Comparison of ENCODE assay signal across 12 mouse cellular contexts in the genomic region with DNA sequence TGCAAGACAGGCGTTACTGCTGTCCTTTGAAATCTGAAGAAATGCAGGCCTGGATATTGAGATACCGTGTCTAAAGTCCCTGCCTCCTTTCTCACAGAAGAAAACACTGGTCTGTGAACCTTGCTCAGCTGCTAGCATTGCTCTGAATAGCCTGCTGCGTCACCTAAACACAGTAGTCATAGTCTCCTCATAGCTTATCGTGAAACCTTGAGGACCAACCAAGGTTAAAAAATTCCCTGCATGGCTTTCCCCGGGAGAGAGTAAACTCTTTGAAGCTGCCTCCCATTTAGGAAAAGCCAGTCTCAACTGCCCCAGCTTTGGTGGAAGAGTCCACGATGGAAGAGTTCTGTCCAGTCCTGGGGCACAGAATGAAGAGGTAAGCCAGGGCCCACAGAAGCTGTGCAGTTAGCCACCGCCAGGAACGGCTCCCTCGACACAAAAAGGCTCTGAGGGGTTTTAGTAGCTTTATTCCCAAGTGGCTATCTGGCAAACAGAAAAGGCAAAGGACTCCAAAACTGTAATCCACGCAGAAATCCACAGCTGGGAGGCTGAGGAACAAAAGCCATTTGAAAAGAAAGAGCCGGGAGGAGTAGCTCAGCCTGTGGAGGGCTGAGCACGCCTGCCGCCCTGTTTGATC.
DNase-seq lines count a peak whose midpoint lies in the region; ATAC-seq and TF ChIP-seq lines count a peak whose summit lies in the region.
"Had no signal": no experiment of that assay in that cellular context is flagged by ENCODE, and none has a peak within 500 bp of the region (broad histone marks: within the 10 kb centered on the region; RNA-seq: fewer than 3 reads in every experiment).

No protein-coding gene starts in this region.

- H3K9ac ChIP-seq in heart, embryonic 16.5 days (ENCODE audit: low read length), result no peak overlapping the region
- no peak overlapping the region for H3K9ac ChIP-seq in heart, adult 2 months (ENCODE audit: low read depth, low read length)
- H3K9ac ChIP-seq in embryonic facial prominence, embryonic 13.5 days, result no peak overlapping the region
- peak overlapping the region; percentile 2; the same call in 1 of the 2 replicates for H3K9ac ChIP-seq in limb, embryonic 13.5 days
- H3K9ac ChIP-seq: lung, embryonic 14.5 days had no signal

- 39% methylated on average over 13 of the region's 13 CpGs for WGBS in heart, embryonic 16.5 days
- WGBS in heart, adult 2 months, result 54% methylated on average over 13 of the region's 13 CpGs
- WGBS in embryonic facial prominence, embryonic 13.5 days, result 38% methylated on average over 13 of the region's 13 CpGs
- 33% methylated on average over 13 of the region's 13 CpGs for WGBS in limb, embryonic 13.5 days

- no peak for TF ChIP-seq POLR2A in heart, adult 2 months (IDR thresholded peaks at IDR 0.05; ENCODE audit: insufficient read depth, low read depth, low read length)

- no peak overlapping the region for H3K27ac ChIP-seq in heart, embryonic 16.5 days (ENCODE audit: low read length)
- H3K27ac ChIP-seq in heart, adult 2 months, result no peak overlapping the region
- H3K27ac ChIP-seq in embryonic facial prominence, embryonic 13.5 days, result no peak overlapping the region
- H3K27ac ChIP-seq in limb, embryonic 13.5 days, result 0 out of 2 replicates have a peak overlapping the region, but pooled peaks have one; percentile 22

- ATAC-seq in heart, embryonic 16.5 days (replicated peaks; ENCODE audit: extremely low read depth, insufficient read depth, low FRiP score), result no peak; the same call in 1 of the 2 replicates
- no peak for ATAC-seq in embryonic facial prominence, embryonic 13.5 days (ENCODE audit: insufficient number of reproducible peaks, insufficient read depth, low FRiP score, low TSS enrichment, low read depth)
- ATAC-seq in limb, embryonic 13.5 days (ENCODE audit: low FRiP score, low read depth), result no peak
- ATAC-seq in erythroid progenitor cell, adult 5-6 weeks (replicated peaks; ENCODE audit: low FRiP score, poor library complexity, severe bottlenecking), result no peak

- TF ChIP-seq EP300 in heart, adult 2 months (IDR thresholded peaks at IDR 0.05; ENCODE audit: insufficient read depth, low read depth, low read length), result no peak

- peak overlapping the region; percentile 49 for H3K4me2 ChIP-seq in heart, embryonic 16.5 days (ENCODE audit: low read depth, low read length)
- peak overlapping the region; percentile 42 for H3K4me2 ChIP-seq in embryonic facial prominence, embryonic 13.5 days
- H3K4me2 ChIP-seq in limb, embryonic 13.5 days (replicated peaks), result peak overlapping the region; percentile 53

- no peak for DNase-seq in heart, adult 2 months
- peak; percentile 66 for DNase-seq in adrenal gland, adult 2 months
- DNase-seq in layer of hippocampus, adult 9-10 months (ENCODE audit: low spot score), result no peak
- DNase-seq in MN1 (ENCODE audit: low spot score), result no peak
- DNase-seq: layer of hippocampus, adult 9-11 months; thymus, postnatal 4 days had no signal

- intact Hi-C loops in heart, adult 2 months (cut with DNase I), result no loop called here

- no peaks in the 10 kb centered on the region for H3K27me3 ChIP-seq in heart, embryonic 16.5 days (ENCODE audit: control insufficient read depth, insufficient read depth, low read length)
- peaks cover 1% of the 10 kb centered on the region; the same call in 1 of the 2 replicates for H3K27me3 ChIP-seq in heart, adult 2 months (ENCODE audit: control insufficient read depth, insufficient read depth, low read length)
- no peaks in the 10 kb centered on the region for H3K27me3 ChIP-seq in embryonic facial prominence, embryonic 13.5 days
- no peaks in the 10 kb centered on the region for H3K27me3 ChIP-seq in limb, embryonic 13.5 days

- no peak for TF ChIP-seq CTCF in heart, adult 2 months (IDR thresholded peaks at IDR 0.05)

- no peaks in the 10 kb centered on the region for H3K9me3 ChIP-seq in heart, embryonic 16.5 days (replicated peaks; ENCODE audit: control insufficient read depth, low read length)
- no peaks in the 10 kb centered on the region for H3K9me3 ChIP-seq in embryonic facial prominence, embryonic 13.5 days
- H3K9me3 ChIP-seq in limb, embryonic 13.5 days, result no peaks in the 10 kb centered on the region

- peak overlapping the region; percentile 7; the same call in 1 of the 2 replicates for H3K4me3 ChIP-seq in heart, embryonic 16.5 days (ENCODE audit: low read length)
- H3K4me3 ChIP-seq in heart, adult 2 months, result no peak overlapping the region
- no peak overlapping the region for H3K4me3 ChIP-seq in embryonic facial prominence, embryonic 13.5 days
- no peak overlapping the region for H3K4me3 ChIP-seq in limb, embryonic 13.5 days
- H3K4me3 ChIP-seq: myocyte had no signal

- H3K79me2 ChIP-seq in heart, adult 2 months (replicated peaks; ENCODE audit: control insufficient read depth, insufficient read depth, low read length), result no peaks in the 10 kb centered on the region

- H3K4me1 ChIP-seq in heart, embryonic 16.5 days (ENCODE audit: control insufficient read depth, insufficient read depth, low read length), result peaks cover 3% of the 10 kb centered on the region; the same call in 1 of the 2 replicates
- no peaks in the 10 kb centered on the region for H3K4me1 ChIP-seq in heart, adult 2 months (ENCODE audit: control insufficient read depth, insufficient read depth, low read length)
- peaks cover 27% of the 10 kb centered on the region for H3K4me1 ChIP-seq in embryonic facial prominence, embryonic 13.5 days
- H3K4me1 ChIP-seq in limb, embryonic 13.5 days, result peaks cover 25% of the 10 kb centered on the region

- H3K36me3 ChIP-seq in heart, embryonic 16.5 days (ENCODE audit: control insufficient read depth, insufficient read depth), result no peaks in the 10 kb centered on the region
- H3K36me3 ChIP-seq in heart, adult 2 months (ENCODE audit: control insufficient read depth, insufficient read depth, low read length), result no peaks in the 10 kb centered on the region
- H3K36me3 ChIP-seq in embryonic facial prominence, embryonic 13.5 days, result no peaks in the 10 kb centered on the region
- no peaks in the 10 kb centered on the region for H3K36me3 ChIP-seq in limb, embryonic 13.5 days
